Mouse (Mus musculus) bone marrow macrophage, adult 2 months (primary cell): ENCODE measurements around the gene Speer4d. TPM values are rescaled to one million over a fixed set of nuclear protein-coding genes. Genes with fewer than 3 reads are reported as not detected.
"Not testable (repeated sequence)": the region's sequence is repeated elsewhere in the genome, so short reads cannot be mapped to it uniquely, and the experiment has no call there.

Experiments
- H3K27ac ChIP-seq: 2 replicates; pipeline ENCODE4 v1.5.1; 2012; ENCODE audit warnings: low read depth, low read length; ENCODE audit not compliant: insufficient read depth
- H3K4me1 ChIP-seq: 2 replicates; pipeline ENCODE4 v1.6.1; 2012; ENCODE audit warnings: low read length; ENCODE audit not compliant: control insufficient read depth, insufficient read depth
- H3K4me3 ChIP-seq: 2 replicates; pipeline ENCODE4 v1.5.1; 2012; ENCODE audit warnings: mild to moderate bottlenecking, low read length, moderate library complexity; ENCODE audit not compliant: insufficient read depth
- polyA plus RNA-seq: library from polyadenylated mRNA; stranded (reverse); fragments of >200 nt; gene quantifications from 2 replicates; pipeline ENCODE4 v1.2.4, GENCODE M21; 2012; ENCODE audit not compliant: missing spikeins, insufficient read depth, insufficient read length

The Speer4d gene
- polyA plus RNA-seq: not detected in 2 replicates

DNA sequence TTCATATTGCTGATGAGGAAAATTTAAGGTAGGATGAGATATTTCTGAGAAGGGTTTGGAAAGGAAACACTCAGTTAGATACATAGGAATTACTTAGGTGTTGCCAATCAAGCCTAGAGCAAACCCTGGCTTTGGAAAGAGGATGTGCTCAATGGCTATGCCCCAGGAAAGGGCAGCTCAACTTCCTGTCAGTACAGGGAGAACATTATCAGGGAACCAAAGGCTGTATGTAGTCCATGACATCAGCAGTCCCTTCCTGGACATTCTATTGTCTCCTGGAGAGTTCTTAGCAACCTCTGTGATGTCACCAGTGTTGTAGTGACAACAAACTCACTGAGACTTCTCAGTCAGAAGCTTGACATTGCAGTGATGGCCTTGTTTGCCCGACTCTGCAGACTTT lies at the start of gene Speer4d:
Gene Speer4d (plus strand): TSS at position 301 of the 400 bp plus-strand sequence.
- H3K4me3 ChIP-seq, H3K27ac ChIP-seq, H3K4me1 ChIP-seq: not testable (repeated sequence)

GRCm38 (mm10) chr5:15573735-15574134 lies 45.1 kb upstream of the Speer4d start:
- not testable (repeated sequence) for H3K4me1 ChIP-seq

DNA sequence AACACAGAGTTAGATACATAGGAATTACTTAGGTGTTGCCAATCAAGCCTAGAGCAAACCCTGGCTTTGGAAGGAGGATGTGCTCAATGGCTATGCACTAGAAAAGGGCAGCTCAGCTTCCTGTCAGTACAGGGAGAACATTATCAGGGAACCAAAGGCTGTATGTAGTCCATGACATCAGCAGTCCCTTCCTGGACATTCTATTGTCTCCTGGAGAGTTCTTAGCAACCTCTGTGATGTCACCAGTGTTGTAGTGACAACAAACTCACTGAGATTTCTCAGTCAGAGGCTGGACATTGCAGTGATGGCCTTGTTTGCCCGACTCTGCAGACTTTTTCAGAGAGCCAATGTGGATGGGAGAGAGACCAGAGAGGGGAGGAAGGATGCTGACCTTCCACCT lies 41.8 kb upstream of the Speer4d start, which contains the start of gene Gm21083:
Gene Gm21083 (plus strand): TSS at position 301 of the 400 bp plus-strand sequence.
- H3K4me1 ChIP-seq, H3K27ac ChIP-seq, H3K4me3 ChIP-seq: not testable (repeated sequence)

More at GRCm38 (mm10) chr5:15573735-15574134, 45.1 kb upstream of the Speer4d start:
- H3K27ac ChIP-seq, H3K4me3 ChIP-seq: not testable (repeated sequence)

- not testable (repeated sequence) for H3K4me3 ChIP-seq, H3K4me1 ChIP-seq, H3K27ac ChIP-seq
These were observed 32.5 kb upstream of the Speer4d start for GRCm38 (mm10) chr5:15586351-15586750.

DNA sequence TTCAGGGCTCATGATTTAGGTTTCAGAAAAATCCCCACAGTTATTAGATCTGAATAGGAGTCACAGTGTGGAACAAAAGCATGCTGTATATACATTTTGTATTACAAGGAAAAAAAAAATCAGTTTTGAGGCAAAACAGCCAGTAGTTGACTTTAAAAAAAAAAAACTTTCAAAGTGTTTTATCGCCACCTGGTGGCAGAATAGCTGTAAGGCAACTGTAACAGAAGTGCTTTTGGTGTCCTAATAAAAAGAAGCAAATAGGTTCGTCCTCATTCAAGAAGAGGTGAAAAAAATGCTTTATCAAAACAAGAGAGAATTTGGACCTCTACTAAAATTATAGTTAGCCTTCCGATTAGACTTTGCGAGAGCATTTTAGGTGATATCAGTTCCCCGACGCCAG lies 30.6 kb upstream of the Speer4d start:
- H3K4me1 ChIP-seq, H3K4me3 ChIP-seq, H3K27ac ChIP-seq: not testable (repeated sequence)

DNA sequence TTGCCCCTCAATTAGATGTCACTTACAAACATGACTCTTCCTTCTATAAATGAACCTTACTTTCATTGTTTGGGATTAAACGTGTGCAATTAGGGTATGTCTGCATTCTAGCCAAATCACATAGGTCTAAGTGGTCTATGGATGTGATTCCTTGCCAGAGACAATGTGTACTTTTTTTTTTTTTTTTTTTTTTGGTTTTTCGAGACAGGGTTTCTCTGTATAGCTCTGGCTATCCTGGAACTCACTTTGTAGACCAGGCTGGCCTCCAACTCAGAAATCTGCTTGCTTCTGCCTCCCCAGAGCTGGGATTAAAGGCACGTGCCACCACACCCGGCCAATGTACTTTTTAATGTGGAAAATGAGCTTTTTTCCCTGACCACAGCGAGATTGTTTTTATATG lies 28.2 kb upstream of the Speer4d start:
- not testable (repeated sequence) for H3K4me3 ChIP-seq, H3K27ac ChIP-seq, H3K4me1 ChIP-seq

- H3K4me1 ChIP-seq, H3K4me3 ChIP-seq, H3K27ac ChIP-seq: not testable (repeated sequence)
These were observed 27.3 kb upstream of the Speer4d start for GRCm38 (mm10) chr5:15591577-15591976.

- not testable (repeated sequence) for H3K27ac ChIP-seq
These were observed 20.0 kb upstream of the Speer4d start for GRCm38 (mm10) chr5:15598831-15599230.

DNA sequence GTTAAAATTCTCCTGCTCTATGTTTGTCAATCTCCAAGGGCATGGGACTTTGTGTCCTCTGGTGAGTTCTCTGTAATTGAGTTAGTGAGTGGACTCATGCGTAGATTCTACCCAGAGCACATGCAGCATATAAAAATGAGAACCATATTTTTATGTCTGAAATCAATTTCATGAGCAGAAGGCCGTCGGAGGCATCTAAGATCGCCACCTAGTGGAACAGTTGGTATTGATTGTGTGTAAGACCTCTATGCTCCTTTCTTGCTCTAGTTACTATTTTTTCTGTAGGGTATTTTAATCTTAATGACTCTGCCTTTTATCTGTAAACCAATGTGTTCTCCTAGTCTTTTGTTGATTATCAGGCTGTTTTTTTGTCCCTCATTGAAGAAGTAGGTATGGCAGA lies 18.5 kb upstream of the Speer4d start:
- not testable (repeated sequence) for H3K4me1 ChIP-seq, H3K4me3 ChIP-seq, H3K27ac ChIP-seq

More at GRCm38 (mm10) chr5:15598831-15599230, 20.0 kb upstream of the Speer4d start:
- not testable (repeated sequence) for H3K4me1 ChIP-seq, H3K4me3 ChIP-seq

DNA sequence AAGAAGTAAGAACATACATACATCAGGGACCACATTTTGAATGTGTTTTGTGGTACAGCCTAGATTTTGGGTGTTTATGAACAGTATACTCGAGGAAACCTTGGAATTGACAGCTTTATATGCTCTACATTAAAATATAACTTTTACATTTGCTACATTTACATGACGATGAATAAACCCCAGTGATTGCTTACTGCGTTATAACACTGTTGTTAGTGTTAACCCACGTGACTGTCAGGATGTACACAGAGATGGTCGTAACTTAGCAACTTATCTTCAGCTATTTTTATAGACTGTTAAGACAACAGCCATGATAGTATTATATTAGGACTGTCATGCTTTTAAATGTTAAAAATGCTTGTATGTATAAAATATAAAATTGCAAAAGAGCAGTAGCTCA lies 17.4 kb upstream of the Speer4d start:
- not testable (repeated sequence) for H3K4me3 ChIP-seq, H3K27ac ChIP-seq, H3K4me1 ChIP-seq

GRCm38 (mm10) chr5:15601960-15602359 lies 16.9 kb upstream of the Speer4d start:
- not testable (repeated sequence) for H3K27ac ChIP-seq, H3K4me1 ChIP-seq, H3K4me3 ChIP-seq

- H3K27ac ChIP-seq, H3K4me1 ChIP-seq, H3K4me3 ChIP-seq: not testable (repeated sequence)
These were observed 16.4 kb upstream of the Speer4d start for GRCm38 (mm10) chr5:15602424-15602947.

DNA sequence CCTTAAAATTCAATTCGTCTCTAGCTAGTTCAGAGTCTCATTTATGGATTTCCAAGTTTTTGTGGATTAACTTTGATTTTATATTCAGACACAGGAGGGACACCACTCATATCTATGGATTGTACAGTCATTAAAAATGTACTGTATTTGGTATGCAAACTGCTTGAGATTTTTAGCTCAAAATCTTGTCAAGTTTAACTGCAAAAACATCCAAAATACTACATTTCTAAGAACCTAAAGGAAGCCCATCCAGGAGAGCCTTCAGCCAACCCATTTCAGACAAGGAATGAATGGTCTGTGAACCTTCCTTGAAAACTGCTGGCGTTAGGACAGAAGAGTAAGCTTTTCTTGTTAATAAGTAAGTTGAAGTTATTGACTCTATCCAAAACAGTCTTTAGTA lies 15.9 kb upstream of the Speer4d start:
- H3K4me3 ChIP-seq, H3K27ac ChIP-seq, H3K4me1 ChIP-seq: not testable (repeated sequence)

GRCm38 (mm10) chr5:15603585-15603984 lies 15.3 kb upstream of the Speer4d start:
- not testable (repeated sequence) for H3K27ac ChIP-seq, H3K4me1 ChIP-seq, H3K4me3 ChIP-seq

- H3K27ac ChIP-seq, H3K4me1 ChIP-seq, H3K4me3 ChIP-seq: not testable (repeated sequence)
These were observed 12.2 kb upstream of the Speer4d start for GRCm38 (mm10) chr5:15606677-15607076.

GRCm38 (mm10) chr5:15610695-15611094 lies 8.2 kb upstream of the Speer4d start:
- H3K27ac ChIP-seq, H3K4me3 ChIP-seq, H3K4me1 ChIP-seq: not testable (repeated sequence)

DNA sequence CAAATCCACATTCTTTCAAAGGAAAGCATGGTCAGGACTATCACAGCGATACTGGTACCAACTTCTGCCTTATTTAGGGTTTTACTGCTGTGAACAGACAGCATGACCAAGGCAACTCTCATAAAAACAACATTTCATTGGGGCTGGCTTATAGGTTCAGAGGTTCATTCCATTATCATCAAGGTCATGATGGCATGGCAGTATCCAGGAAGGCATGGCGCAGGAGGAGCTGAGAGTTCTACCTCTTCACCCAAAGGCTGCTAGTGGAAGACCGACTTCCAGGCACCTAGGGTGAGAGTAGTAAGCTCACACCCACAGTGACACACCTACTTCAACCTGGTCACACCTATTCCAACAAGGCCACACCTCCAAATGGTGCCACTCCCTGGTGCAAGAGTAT lies 2.7 kb upstream of the Speer4d start:
- H3K27ac ChIP-seq, H3K4me3 ChIP-seq, H3K4me1 ChIP-seq: not testable (repeated sequence)
